Mouse (Mus musculus) cerebellum, postnatal 25 days (tissue): ENCODE results near the gene Ndst2.
"Not testable (repeated sequence)": the region's sequence is repeated elsewhere in the genome, so short reads cannot be mapped to it uniquely, and the experiment has no call there.

Source experiments
- DNase-seq, 2 experiments: peaks; one replicate each; pipeline ENCODE4 v3.0.0; 2021; ENCODE audit warnings: mixed read lengths in 2 of 2

Gene Ndst2

GRCm38 (mm10) chr14:20737306-20737705 is 2.9 kb upstream of the Ndst2 start:
- DNase-seq, result peak; percentile 69 to 79

- DNase-seq, result no peak
Observed at GRCm38 (mm10) chr14:20735892-20736390, 1.6 kb upstream of the Ndst2 start.

- no peak for DNase-seq
Observed at GRCm38 (mm10) chr14:20735052-20735451, 690 bp upstream of the Ndst2 start.

GRCm38 (mm10) chr14:20733041-20733951 is 1.1 kb downstream of the Ndst2 start:
- DNase-seq, result no peak

GRCm38 (mm10) chr14:20730853-20731602 is 3.3 kb downstream of the Ndst2 start:
- DNase-seq, result no peak

- DNase-seq, result no peak
Observed at GRCm38 (mm10) chr14:20729871-20730270, 4.5 kb downstream of the Ndst2 start.

GRCm38 (mm10) chr14:20725660-20726339 is 8.6 kb downstream of the Ndst2 start:
- DNase-seq, result no peak

GRCm38 (mm10) chr14:20724043-20724442 is 10.3 kb downstream of the Ndst2 start:
- DNase-seq, result peak; percentile 72 to 85

GRCm38 (mm10) chr14:20723006-20723405 is 11.4 kb downstream of the Ndst2 start:
- DNase-seq, result no peak

GRCm38 (mm10) chr14:20721371-20721770 is 13.0 kb downstream of the Ndst2 start:
- no peak for DNase-seq

GRCm38 (mm10) chr14:20719767-20720166 is 14.6 kb downstream of the Ndst2 start:
- DNase-seq, result no peak

GRCm38 (mm10) chr14:20718443-20718842 is 15.9 kb downstream of the Ndst2 start:
- DNase-seq, result no peak

GRCm38 (mm10) chr14:20713832-20714231 is 20.5 kb downstream of the Ndst2 start:
- no peak for DNase-seq

GRCm38 (mm10) chr14:20708239-20708638 is 26.1 kb downstream of the Ndst2 start:
- DNase-seq, result no peak

- DNase-seq, result peak; percentile 94 to 95
Observed at GRCm38 (mm10) chr14:20707201-20708190, 26.9 kb downstream of the Ndst2 start, which contains the start of gene Zswim8. TSS of gene Zswim8 (plus strand) at chr14:20707552.

- DNase-seq, result not testable (repeated sequence)
Observed at GRCm38 (mm10) chr14:20703461-20703860, 30.9 kb downstream of the Ndst2 start.

- DNase-seq, result peak; percentile 94 to 95
Observed at GRCm38 (mm10) chr14:20702741-20703381, 31.5 kb downstream of the Ndst2 start, which contains the start of gene Chchd1. TSS of gene Chchd1 (plus strand) at chr14:20703006.

- DNase-seq, result no peak
Observed at GRCm38 (mm10) chr14:20702096-20702740, 32.1 kb downstream of the Ndst2 start.

GRCm38 (mm10) chr14:20701554-20701953 is 32.8 kb downstream of the Ndst2 start:
- no peak for DNase-seq

GRCm38 (mm10) chr14:20700362-20700761 is 34.0 kb downstream of the Ndst2 start:
- no peak for DNase-seq
